21 mouse cellular contexts compared by ENCODE assay signal in genomic region chr3:56863591-56863990, GRCm38 (mm10).
A peak's percentile ranks its signal among the peaks of the same experiment; 100 is the strongest.
DNase-seq lines count a peak whose midpoint lies in the region; ATAC-seq lines count a peak whose summit lies in the region.
"Had no signal": no experiment of that assay in that cellular context is flagged by ENCODE, and none has a peak within 500 bp of the region (broad histone marks: within the 10 kb centered on the region; RNA-seq: fewer than 3 reads in every experiment).

No protein-coding gene starts in this region.

- no peak for DNase-seq in frontal cortex, postnatal 14 days (ENCODE audit: low spot score in 2 of 2)
- DNase-seq in right cerebral cortex, adult 18-20 months = peak; percentile 3
- no peak for DNase-seq in right cerebral cortex, postnatal 14 days
- DNase-seq in thymus, postnatal 36 days = no peak
- DNase-seq: adrenal gland, adult 8-10 months; adrenal gland, postnatal 14 days; adrenal gland, postnatal 36 days; B cell, adult 2 months; cerebellum, adult 11 months; cerebellum, adult 18-20 months; cerebellum, adult 8-10 months; cerebellum, adult 9-11 months; cerebellum, postnatal 14 days; cerebellum, postnatal 36 days; embryo, embryonic 11 days had no signal

- ATAC-seq in frontal cortex, adult (ENCODE audit: low TSS enrichment) = peak; percentile 95
- ATAC-seq: activated CD4-positive, CD25-positive, alpha-beta regulatory T cell, adult 4 months; CD4-positive, CD25-positive, alpha-beta regulatory T cell, adult 4 months; forebrain, embryonic 14.5 days; forebrain, embryonic 16.5 days; Patski had no signal
